Mouse (Mus musculus): ENCODE results near the gene Stom. TPM values are rescaled to one million over a fixed set of nuclear protein-coding genes. Genes with fewer than 3 reads are reported as not detected.

Gene Stom
- polyA plus RNA-seq, 1 experiment from 2014 or later: 40.4 TPM

- 2% methylated on average over 32 of the region's 32 CpGs for WGBS
- Histone ChIP-seq H3K4me2 (replicated peaks; ENCODE audit: low read depth, low read length) (peak overlapping the region; percentile 79), H3K4me1 (ENCODE audit: insufficient read depth, low read length) (peaks cover 32% of the 10 kb centered on the region), H3K9ac (replicated peaks; ENCODE audit: low read length) (peak overlapping the region; percentile 61), H3K36me3 (ENCODE audit: insufficient read depth, low read length) (0 out of 2 replicates have a peak, but pooled peaks cover 10% of the 10 kb centered on the region), H3K4me3 (ENCODE audit: low read length) (peak overlapping the region; percentile 46), H3K27me3 (ENCODE audit: insufficient read depth, low read length) (peaks cover 12% of the 10 kb centered on the region), H3K9me3 (ENCODE audit: low read length) (no peaks in the 10 kb centered on the region), H3K27ac (ENCODE audit: low read length) (no peak overlapping the region)
- peak; percentile 66 for ATAC-seq (ENCODE audit: low FRiP score, low TSS enrichment)
Observed at GRCm38 (mm10) chr2:35282214-35282613, 54.6 kb downstream of the Stom start.

GRCm38 (mm10) chr2:35280001-35280400 is 56.8 kb downstream of the Stom start:
- H3K4me2 ChIP-seq (replicated peaks; ENCODE audit: low read depth, low read length): no peak overlapping the region
- H3K4me3 ChIP-seq (ENCODE audit: low read length): no peak overlapping the region
- no peak overlapping the region for H3K27ac ChIP-seq (ENCODE audit: low read length)
- no peaks in the 10 kb centered on the region for H3K36me3 ChIP-seq (ENCODE audit: insufficient read depth, low read length)
- H3K27me3 ChIP-seq (ENCODE audit: insufficient read depth, low read length): peaks cover 12% of the 10 kb centered on the region
- H3K4me1 ChIP-seq (ENCODE audit: insufficient read depth, low read length): peaks cover 32% of the 10 kb centered on the region
- ATAC-seq (ENCODE audit: low FRiP score, low TSS enrichment): peak; percentile 24
- WGBS: 51% methylated on average over 3 of the region's 3 CpGs
- H3K9ac ChIP-seq (replicated peaks; ENCODE audit: low read length): no peak overlapping the region
- no peaks in the 10 kb centered on the region for H3K9me3 ChIP-seq (ENCODE audit: low read length)

GRCm38 (mm10) chr2:35278371-35279210 is 58.2 kb downstream of the Stom start:
- H3K9me3 ChIP-seq (ENCODE audit: low read length): no peaks in the 10 kb centered on the region
- ATAC-seq (ENCODE audit: low FRiP score, low TSS enrichment): no peak
- H3K4me3 ChIP-seq (ENCODE audit: low read length): no peak overlapping the region
- WGBS: 85% methylated on average over 7 of the region's 7 CpGs
- H3K27me3 ChIP-seq (ENCODE audit: insufficient read depth, low read length): peaks cover 11% of the 10 kb centered on the region
- no peak overlapping the region for H3K4me2 ChIP-seq (replicated peaks; ENCODE audit: low read depth, low read length)
- H3K4me1 ChIP-seq (ENCODE audit: insufficient read depth, low read length): peaks cover 37% of the 10 kb centered on the region
- no peak overlapping the region for H3K27ac ChIP-seq (ENCODE audit: low read length)
- H3K9ac ChIP-seq (replicated peaks; ENCODE audit: low read length): no peak overlapping the region
- no peaks in the 10 kb centered on the region for H3K36me3 ChIP-seq (ENCODE audit: insufficient read depth, low read length)

GRCm38 (mm10) chr2:35277686-35278085 is 59.1 kb downstream of the Stom start:
- Histone ChIP-seq H3K4me3 (ENCODE audit: low read length) (no peak overlapping the region), H3K9me3 (ENCODE audit: low read length) (no peaks in the 10 kb centered on the region), H3K4me2 (replicated peaks; ENCODE audit: low read depth, low read length) (no peak overlapping the region), H3K27ac (ENCODE audit: low read length) (0 out of 2 replicates have a peak overlapping the region, but pooled peaks have one; percentile 3), H3K9ac (replicated peaks; ENCODE audit: low read length) (no peak overlapping the region), H3K36me3 (ENCODE audit: insufficient read depth, low read length) (no peaks in the 10 kb centered on the region), H3K27me3 (ENCODE audit: insufficient read depth, low read length) (peaks cover 4% of the 10 kb centered on the region; the same call in 1 of the 2 replicates), H3K4me1 (ENCODE audit: insufficient read depth, low read length) (peaks cover 39% of the 10 kb centered on the region)
- no peak for ATAC-seq (ENCODE audit: low FRiP score, low TSS enrichment)
- 55% methylated on average over 3 of the region's 3 CpGs for WGBS

GRCm38 (mm10) chr2:35273536-35273935 is 63.2 kb downstream of the Stom start:
- peak; percentile 21; the same call in 1 of the 2 replicates for ATAC-seq (ENCODE audit: low FRiP score, low TSS enrichment)

GRCm38 (mm10) chr2:35272881-35273280 is 63.9 kb downstream of the Stom start:
- Histone ChIP-seq H3K4me3 (ENCODE audit: low read length) (no peak overlapping the region), H3K36me3 (ENCODE audit: insufficient read depth, low read length) (no peaks in the 10 kb centered on the region), H3K27me3 (ENCODE audit: insufficient read depth, low read length) (no peaks in the 10 kb centered on the region), H3K27ac (ENCODE audit: low read length) (peak overlapping the region; percentile 80), H3K4me2 (replicated peaks; ENCODE audit: low read depth, low read length) (no peak overlapping the region), H3K9me3 (ENCODE audit: low read length) (no peaks in the 10 kb centered on the region), H3K9ac (replicated peaks; ENCODE audit: low read length) (no peak overlapping the region), H3K4me1 (ENCODE audit: insufficient read depth, low read length) (peaks cover 54% of the 10 kb centered on the region)
- WGBS: 81% methylated on average over 6 of the region's 6 CpGs
- ATAC-seq (ENCODE audit: low FRiP score, low TSS enrichment): no peak

More at GRCm38 (mm10) chr2:35273536-35273935, 63.2 kb downstream of the Stom start:
- H3K9ac ChIP-seq (replicated peaks; ENCODE audit: low read length): no peak overlapping the region
- H3K36me3 ChIP-seq (ENCODE audit: insufficient read depth, low read length): no peaks in the 10 kb centered on the region
- no peak overlapping the region for H3K4me2 ChIP-seq (replicated peaks; ENCODE audit: low read depth, low read length)
- H3K9me3 ChIP-seq (ENCODE audit: low read length): no peaks in the 10 kb centered on the region
- peaks cover 50% of the 10 kb centered on the region for H3K4me1 ChIP-seq (ENCODE audit: insufficient read depth, low read length)
- H3K27ac ChIP-seq (ENCODE audit: low read length): peak overlapping the region; percentile 80
- no peak overlapping the region for H3K4me3 ChIP-seq (ENCODE audit: low read length)
- no peaks in the 10 kb centered on the region for H3K27me3 ChIP-seq (ENCODE audit: insufficient read depth, low read length)
- 15% methylated on average over 2 of the region's 2 CpGs for WGBS

GRCm38 (mm10) chr2:35271817-35272216 is 65.0 kb downstream of the Stom start:
- 42% methylated on average over 2 of the region's 2 CpGs for WGBS
- Histone ChIP-seq H3K9me3 (ENCODE audit: low read length) (no peaks in the 10 kb centered on the region), H3K27ac (ENCODE audit: low read length) (0 out of 2 replicates have a peak overlapping the region, but pooled peaks have one; percentile 43), H3K4me2 (replicated peaks; ENCODE audit: low read depth, low read length) (no peak overlapping the region), H3K4me3 (ENCODE audit: low read length) (no peak overlapping the region), H3K9ac (replicated peaks; ENCODE audit: low read length) (no peak overlapping the region), H3K36me3 (ENCODE audit: insufficient read depth, low read length) (no peaks in the 10 kb centered on the region), H3K4me1 (ENCODE audit: insufficient read depth, low read length) (peaks cover 47% of the 10 kb centered on the region), H3K27me3 (ENCODE audit: insufficient read depth, low read length) (no peaks in the 10 kb centered on the region)
- no peak for ATAC-seq (ENCODE audit: low FRiP score, low TSS enrichment)

- no peak overlapping the region; the same call in 1 of the 2 replicates for H3K9ac ChIP-seq (replicated peaks; ENCODE audit: low read length)
- peak overlapping the region; percentile 46 for H3K4me2 ChIP-seq (replicated peaks; ENCODE audit: low read depth, low read length)
- no peaks in the 10 kb centered on the region for H3K9me3 ChIP-seq (ENCODE audit: low read length)
- H3K4me1 ChIP-seq (ENCODE audit: insufficient read depth, low read length): peaks cover 44% of the 10 kb centered on the region
- WGBS: 8% methylated on average over 10 of the region's 10 CpGs
- no peaks in the 10 kb centered on the region for H3K36me3 ChIP-seq (ENCODE audit: insufficient read depth, low read length)
- H3K27me3 ChIP-seq (ENCODE audit: insufficient read depth, low read length): no peaks in the 10 kb centered on the region
- ATAC-seq (ENCODE audit: low FRiP score, low TSS enrichment): peak; percentile 67
- peak overlapping the region; percentile 79 for H3K27ac ChIP-seq (ENCODE audit: low read length)
- no peak overlapping the region for H3K4me3 ChIP-seq (ENCODE audit: low read length)
Observed at GRCm38 (mm10) chr2:35270531-35270984, 66.2 kb downstream of the Stom start.

GRCm38 (mm10) chr2:35269716-35270260 is 67.0 kb downstream of the Stom start:
- 66% methylated on average over 4 of the region's 4 CpGs for WGBS
- H3K36me3 ChIP-seq (ENCODE audit: insufficient read depth, low read length): no peaks in the 10 kb centered on the region
- H3K27me3 ChIP-seq (ENCODE audit: insufficient read depth, low read length): no peaks in the 10 kb centered on the region
- peak overlapping the region; percentile 9; the same call in 1 of the 2 replicates for H3K9ac ChIP-seq (replicated peaks; ENCODE audit: low read length)
- no peak overlapping the region for H3K4me2 ChIP-seq (replicated peaks; ENCODE audit: low read depth, low read length)
- H3K9me3 ChIP-seq (ENCODE audit: low read length): no peaks in the 10 kb centered on the region
- peak overlapping the region; percentile 79 for H3K27ac ChIP-seq (ENCODE audit: low read length)
- H3K4me3 ChIP-seq (ENCODE audit: low read length): no peak overlapping the region
- peaks cover 44% of the 10 kb centered on the region for H3K4me1 ChIP-seq (ENCODE audit: insufficient read depth, low read length)
- ATAC-seq (ENCODE audit: low FRiP score, low TSS enrichment): no peak

GRCm38 (mm10) chr2:35269136-35269535 is 67.6 kb downstream of the Stom start:
- Histone ChIP-seq H3K27ac (ENCODE audit: low read length) (peak overlapping the region; percentile 25; the same call in 1 of the 2 replicates), H3K4me1 (ENCODE audit: insufficient read depth, low read length) (peaks cover 43% of the 10 kb centered on the region), H3K9me3 (ENCODE audit: low read length) (no peaks in the 10 kb centered on the region), H3K4me2 (replicated peaks; ENCODE audit: low read depth, low read length) (no peak overlapping the region), H3K36me3 (ENCODE audit: insufficient read depth, low read length) (no peaks in the 10 kb centered on the region), H3K4me3 (ENCODE audit: low read length) (no peak overlapping the region), H3K9ac (replicated peaks; ENCODE audit: low read length) (no peak overlapping the region), H3K27me3 (ENCODE audit: insufficient read depth, low read length) (no peaks in the 10 kb centered on the region)
- WGBS: 81% methylated on average over 6 of the region's 6 CpGs
- ATAC-seq (ENCODE audit: low FRiP score, low TSS enrichment): no peak
